Mouse (Mus musculus) R1 (cell line): ENCODE data around the gene Higd1a.

Source experiments
- DNase-seq: peaks from one replicate; pipeline ENCODE4 v3.0.0-alpha.2; 2018; ENCODE audit warnings: low read depth, low spot score

The Higd1a gene

DNA sequence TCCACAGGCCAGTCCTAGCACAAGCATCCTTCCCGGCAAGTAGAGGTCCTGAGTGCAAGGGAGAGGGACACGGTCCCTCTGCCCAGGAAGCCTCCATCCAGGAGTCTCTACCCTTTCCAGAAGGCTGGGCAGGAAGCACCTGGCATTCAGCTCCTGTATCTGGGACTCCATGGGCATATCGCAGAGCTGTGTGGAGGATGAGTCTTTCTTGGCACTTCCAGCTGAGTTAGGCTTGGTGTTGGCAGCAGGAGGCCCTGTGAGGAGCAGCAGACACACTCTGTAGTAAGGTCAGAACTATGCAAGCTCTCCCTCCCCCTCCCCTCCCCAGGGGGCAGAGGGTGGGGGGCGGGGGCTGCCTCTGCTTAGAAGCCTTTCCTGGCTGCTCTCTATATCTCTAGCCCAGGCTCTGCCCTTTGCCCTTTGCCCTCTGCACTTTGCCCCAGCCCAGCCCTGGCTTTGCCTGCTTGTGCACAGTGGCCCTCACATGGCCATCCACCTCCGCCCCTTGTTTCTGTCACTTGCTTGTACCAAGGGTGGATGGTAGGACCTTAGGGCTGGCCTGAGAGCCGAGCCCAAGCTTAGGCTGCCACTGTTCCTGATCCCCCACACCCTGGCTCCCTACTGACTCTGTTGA lies 59.2 kb downstream of the Higd1a start:
- DNase-seq: no peak
